Mouse (Mus musculus) skeletal muscle tissue, adult 2 months (tissue): ENCODE results near the gene Cops4.

ENCODE experiments used
- DNase-seq: peaks from one replicate; pipeline ENCODE4 v3.0.0-alpha.2; 2012; ENCODE audit warnings: low read depth, low spot score

Gene Cops4

GRCm38 (mm10) chr5:100536638-100537037 lies 18.5 kb downstream of the Cops4 start:
- DNase-seq = peak; percentile 42

GRCm38 (mm10) chr5:100546294-100547080 lies 28.4 kb downstream of the Cops4 start:
- no peak for DNase-seq

- no peak for DNase-seq
Observed at GRCm38 (mm10) chr5:100548236-100548635, 30.1 kb downstream of the Cops4 start.

GRCm38 (mm10) chr5:100549311-100549710 lies 31.2 kb downstream of the Cops4 start:
- DNase-seq = no peak

- no peak for DNase-seq
Observed at GRCm38 (mm10) chr5:100550151-100550550, 32.0 kb downstream of the Cops4 start.

- no peak for DNase-seq
Observed at GRCm38 (mm10) chr5:100551952-100552351, 33.8 kb downstream of the Cops4 start.

- no peak for DNase-seq
Observed at GRCm38 (mm10) chr5:100553426-100553825, 35.3 kb downstream of the Cops4 start.

- DNase-seq = no peak
Observed at GRCm38 (mm10) chr5:100557019-100557418, 38.9 kb downstream of the Cops4 start.

- no peak for DNase-seq
Observed at GRCm38 (mm10) chr5:100557537-100557936, 39.4 kb downstream of the Cops4 start.

- DNase-seq = no peak
Observed at GRCm38 (mm10) chr5:100558783-100559182, 40.7 kb downstream of the Cops4 start.

- DNase-seq = no peak
Observed at GRCm38 (mm10) chr5:100559357-100559756, 41.2 kb downstream of the Cops4 start.

- no peak for DNase-seq
Observed at GRCm38 (mm10) chr5:100562702-100563101, 44.6 kb downstream of the Cops4 start.

GRCm38 (mm10) chr5:100566798-100567197 lies 48.7 kb downstream of the Cops4 start:
- DNase-seq = peak; percentile 40

- DNase-seq = no peak
Observed at GRCm38 (mm10) chr5:100567258-100568032, 49.3 kb downstream of the Cops4 start.

- DNase-seq = no peak
Observed at GRCm38 (mm10) chr5:100568177-100568576, 50.1 kb downstream of the Cops4 start.

GRCm38 (mm10) chr5:100568802-100569201 lies 50.7 kb downstream of the Cops4 start:
- DNase-seq = no peak

GRCm38 (mm10) chr5:100569250-100569934 lies 51.3 kb downstream of the Cops4 start:
- DNase-seq = no peak

- no peak for DNase-seq
Observed at GRCm38 (mm10) chr5:100569997-100570595, 52.0 kb downstream of the Cops4 start.

- no peak for DNase-seq
Observed at GRCm38 (mm10) chr5:100570716-100571115, 52.6 kb downstream of the Cops4 start.

GRCm38 (mm10) chr5:100572069-100572468 lies 54.0 kb downstream of the Cops4 start, which contains the start of gene Plac8:
TSS of gene Plac8 (minus strand) at chr5:100572245.
- DNase-seq = no peak

GRCm38 (mm10) chr5:100573256-100573655 lies 55.1 kb downstream of the Cops4 start:
- DNase-seq = no peak

- no peak for DNase-seq
Observed at GRCm38 (mm10) chr5:100574771-100575170, 56.7 kb downstream of the Cops4 start.
